Mouse (Mus musculus) forebrain, embryonic 14.5 days (tissue): Measurements from ENCODE around the gene Cdc42bpa. TPM values are rescaled to one million over a fixed set of nuclear protein-coding genes. Genes with fewer than 3 reads are reported as not detected.
"Not testable (repeated sequence)": the region's sequence is repeated elsewhere in the genome, so short reads cannot be mapped to it uniquely, and the experiment has no call there.

ENCODE experiments used
- ATAC-seq: fragments of 200-750 bp; cut with Nextera tagmentation; 2 replicates; pipeline ENCODE4 v1.8.0; 2017; ENCODE audit warnings: mild to moderate bottlenecking, moderate library complexity
- DNase-seq: peaks from one replicate; pipeline ENCODE4 v3.0.0-alpha.2; 2015; ENCODE audit warnings: low spot score
- H3K27ac ChIP-seq: fragments of 300-500 bp; sonication (generic); 2 replicates; pipeline ENCODE4 v1.5.1; 2014; ENCODE audit warnings: low read depth, mild to moderate bottlenecking, control low read depth, low read length, moderate library complexity
- H3K27me3 ChIP-seq: fragments of 300-500 bp; sonication (generic); replicated peaks from 2 replicates; pipeline ENCODE4 v1.6.1; 2014; ENCODE audit warnings: low read length, control low read depth, mixed read lengths; ENCODE audit not compliant: control insufficient read depth, insufficient read depth
- H3K36me3 ChIP-seq: fragments of 300-500 bp; sonication (generic); 2 replicates; pipeline ENCODE4 v1.6.1; 2014; ENCODE audit warnings: low read length, control low read depth; ENCODE audit not compliant: control insufficient read depth, insufficient read depth
- H3K4me1 ChIP-seq: fragments of 300-500 bp; sonication (generic); 2 replicates; pipeline ENCODE4 v1.6.1; 2014; ENCODE audit warnings: antibody characterized with exemption, low read length, control low read depth; ENCODE audit not compliant: control insufficient read depth, insufficient read depth
- H3K4me2 ChIP-seq: fragments of 300-500 bp; sonication (generic); 2 replicates; pipeline ENCODE4 v1.6.1; 2014; ENCODE audit warnings: mild to moderate bottlenecking, control low read depth, low read length
- H3K4me3 ChIP-seq: fragments of 300-500 bp; sonication (generic); 2 replicates; pipeline ENCODE4 v1.5.1; 2014; ENCODE audit warnings: low read depth, low read length, control low read depth
- H3K9ac ChIP-seq: fragments of 300-500 bp; sonication (generic); 2 replicates; pipeline ENCODE4 v1.6.1; 2014; ENCODE audit warnings: mild to moderate bottlenecking, low read length, control low read depth, moderate library complexity
- H3K9me3 ChIP-seq: fragments of 300-500 bp; sonication (generic); replicated peaks from 2 replicates; pipeline ENCODE4 v1.6.1; 2016; ENCODE audit warnings: low read length, control low read depth, mixed read lengths; ENCODE audit not compliant: control insufficient read depth
- WGBS: fragments of 180-500 bp; shearing (Covaris S2); extraction: QIAGEN DNeasy Blood & Tissue Kit; methylation state at CpG from one replicate; pipeline ENCODE4 v1.1.7; 2014; 5-methylcytosine and 5-hydroxymethylcytosine counted together
- polyA plus RNA-seq: library from polyadenylated mRNA; unstranded; fragments of >200 nt; fragmentation: Nextera tagmentation; extraction: Ambion mirVana; gene quantifications from 2 replicates; pipeline ENCODE4 v1.2.1, GENCODE M21; 2014

Gene Cdc42bpa
- polyA plus RNA-seq, 1 experiment from 2014 or later = 18.1 TPM

- ATAC-seq (no peak), DNase-seq (no peak)
- Histone ChIP-seq H3K36me3 (no peaks in the 10 kb centered on the region), H3K4me3 (no peak overlapping the region), H3K4me1 (no peaks in the 10 kb centered on the region), H3K27me3 (no peaks in the 10 kb centered on the region), H3K9ac (no peak overlapping the region), H3K27ac (no peak overlapping the region), H3K4me2 (no peak overlapping the region), H3K9me3 (no peaks in the 10 kb centered on the region)
Measured at GRCm38 (mm10) chr1:180008057-180008456, 47.8 kb downstream of the Cdc42bpa start.

DNA sequence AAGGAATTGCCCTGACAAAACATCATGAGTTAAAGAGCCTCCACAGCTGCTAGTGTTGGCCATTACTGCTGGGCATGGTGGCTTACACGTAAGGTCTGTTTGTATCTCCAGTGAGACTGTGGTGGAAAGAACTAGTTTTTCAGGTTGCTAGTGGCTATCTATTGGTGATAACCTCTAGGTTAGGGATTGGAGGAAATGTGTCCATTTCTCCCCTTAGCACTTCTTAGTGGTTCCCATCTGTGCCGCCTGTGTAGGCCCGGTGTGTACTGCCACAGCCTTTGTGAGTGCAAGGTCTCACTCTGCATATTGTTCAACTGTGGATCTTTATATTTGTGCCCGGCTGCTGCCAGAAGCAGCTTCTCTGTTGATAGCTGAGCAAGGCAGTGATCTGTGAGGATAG lies 53.2 kb downstream of the Cdc42bpa start:
- H3K4me3 ChIP-seq = no peak overlapping the region
- H3K27me3 ChIP-seq = no peaks in the 10 kb centered on the region
- 87% methylated on average over 4 of the region's 4 CpGs for WGBS
- DNase-seq (no peak), ATAC-seq (no peak)
- no peaks in the 10 kb centered on the region for H3K9me3 ChIP-seq
- no peak overlapping the region for H3K9ac ChIP-seq
- no peak overlapping the region for H3K4me2 ChIP-seq
- H3K4me1 ChIP-seq = no peaks in the 10 kb centered on the region
- no peak overlapping the region for H3K27ac ChIP-seq
- no peaks in the 10 kb centered on the region for H3K36me3 ChIP-seq

GRCm38 (mm10) chr1:180018218-180018617 lies 57.9 kb downstream of the Cdc42bpa start:
- WGBS = 76% methylated on average over 2 of the region's 2 CpGs

DNA sequence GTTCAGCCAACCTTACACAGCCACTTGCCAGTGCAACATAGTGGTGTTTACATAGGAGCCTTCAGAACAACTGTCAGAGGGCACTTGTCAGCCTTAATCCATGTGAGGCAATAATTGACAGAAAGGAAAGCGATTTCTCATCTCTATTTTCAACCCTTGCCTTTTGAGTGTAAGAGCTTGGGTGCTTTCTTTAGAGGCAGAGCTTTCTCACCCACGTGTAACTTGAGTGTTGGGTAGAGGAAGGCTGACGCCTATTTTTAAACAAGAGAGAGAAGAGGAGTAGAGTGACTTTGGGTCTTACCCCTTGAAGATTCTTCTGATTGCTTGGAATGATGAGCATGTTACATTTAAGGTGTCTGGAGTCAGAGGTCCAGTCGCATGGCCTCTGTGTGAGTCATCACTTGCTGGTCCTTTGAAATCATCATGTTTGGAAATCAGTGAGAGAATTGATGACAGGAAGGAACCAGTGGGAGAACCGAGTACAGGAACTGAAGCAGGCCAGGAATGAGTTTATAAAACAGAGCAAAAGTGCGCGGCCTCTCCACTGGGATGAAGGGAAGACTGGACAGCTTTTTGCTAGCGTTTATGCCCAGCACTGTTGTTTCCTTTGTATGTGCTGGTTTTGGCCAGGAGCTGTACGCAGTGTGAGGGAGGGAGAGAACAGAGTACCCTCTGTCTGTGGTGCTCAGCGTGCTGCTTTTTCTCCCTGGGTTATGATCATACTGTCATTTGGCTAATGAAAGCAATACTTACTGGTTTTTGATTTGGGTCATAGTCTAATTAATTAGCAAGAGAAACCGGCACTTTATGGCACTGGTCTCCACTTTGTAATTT lies 61.4 kb downstream of the Cdc42bpa start:
- H3K9ac ChIP-seq = no peak overlapping the region
- 78% methylated on average over 11 of the region's 11 CpGs for WGBS
- H3K36me3 ChIP-seq = no peaks in the 10 kb centered on the region
- H3K4me1 ChIP-seq = no peaks in the 10 kb centered on the region
- H3K4me2 ChIP-seq = no peak overlapping the region
- no peaks in the 10 kb centered on the region for H3K27me3 ChIP-seq
- no peak overlapping the region for H3K4me3 ChIP-seq
- DNase-seq (no peak), ATAC-seq (no peak)
- no peaks in the 10 kb centered on the region for H3K9me3 ChIP-seq
- H3K27ac ChIP-seq = no peak overlapping the region

More at GRCm38 (mm10) chr1:180018218-180018617, 57.9 kb downstream of the Cdc42bpa start:
- Histone ChIP-seq H3K27me3 (no peaks in the 10 kb centered on the region), H3K36me3 (no peaks in the 10 kb centered on the region), H3K4me1 (no peaks in the 10 kb centered on the region), H3K9ac (no peak overlapping the region), H3K9me3 (no peaks in the 10 kb centered on the region), H3K4me2 (no peak overlapping the region), H3K27ac (no peak overlapping the region), H3K4me3 (no peak overlapping the region)
- ATAC-seq (no peak), DNase-seq (no peak)

- Histone ChIP-seq H3K27me3 (no peaks in the 10 kb centered on the region), H3K9ac (no peak overlapping the region), H3K27ac (no peak overlapping the region), H3K4me3 (no peak overlapping the region), H3K36me3 (no peaks in the 10 kb centered on the region), H3K4me1 (no peaks in the 10 kb centered on the region), H3K4me2 (no peak overlapping the region), H3K9me3 (no peaks in the 10 kb centered on the region)
- DNase-seq (no peak), ATAC-seq (no peak)
- WGBS = 74% methylated on average over 5 of the region's 5 CpGs
Measured at GRCm38 (mm10) chr1:180023512-180023911, 63.2 kb downstream of the Cdc42bpa start.

GRCm38 (mm10) chr1:180029863-180030262 lies 69.6 kb downstream of the Cdc42bpa start:
- not testable (repeated sequence) for H3K9ac ChIP-seq, H3K27me3 ChIP-seq, H3K9me3 ChIP-seq, H3K4me3 ChIP-seq, H3K27ac ChIP-seq, H3K4me2 ChIP-seq, DNase-seq, ATAC-seq, H3K36me3 ChIP-seq, H3K4me1 ChIP-seq
- 94% methylated on average over 5 of the region's 5 CpGs for WGBS

DNA sequence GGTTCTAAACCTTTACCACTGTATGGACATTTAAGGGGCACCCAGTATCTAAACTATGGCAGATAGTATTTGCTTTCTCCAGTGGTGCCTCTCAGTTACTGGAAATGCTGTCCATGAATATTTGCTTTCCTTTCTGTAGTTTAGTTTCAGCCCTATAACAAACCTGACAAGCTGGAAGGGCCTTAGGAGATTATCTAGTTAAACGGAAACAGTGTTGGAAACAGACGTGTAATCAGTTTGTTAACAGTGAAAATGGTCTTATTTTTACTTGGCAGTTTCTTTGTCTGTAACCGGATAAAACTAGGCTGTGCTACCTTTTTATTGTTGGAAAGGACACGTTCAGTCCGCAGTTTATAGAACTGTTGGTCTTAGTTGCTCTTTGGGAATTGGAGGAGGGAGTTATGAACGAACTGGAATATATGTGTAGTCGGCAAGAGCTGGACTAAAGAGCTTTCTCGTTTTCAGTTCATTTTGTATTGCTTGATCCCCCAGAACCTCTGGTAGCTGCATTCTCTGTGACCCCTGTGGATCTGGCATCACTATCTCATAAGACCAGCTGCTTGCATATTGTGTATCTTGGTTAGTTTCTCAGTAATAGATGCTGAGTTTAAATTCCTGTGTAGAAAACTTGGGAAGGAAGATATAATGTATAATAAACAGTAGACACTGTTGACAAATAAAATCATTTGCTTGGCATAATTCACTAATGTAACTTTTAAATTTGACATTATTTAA lies 70.5 kb downstream of the Cdc42bpa start:
- Histone ChIP-seq H3K4me1 (no peaks in the 10 kb centered on the region), H3K36me3 (no peaks in the 10 kb centered on the region; the same call in 1 of the 2 replicates), H3K27me3 (no peaks in the 10 kb centered on the region), H3K4me2 (no peak overlapping the region), H3K9me3 (no peaks in the 10 kb centered on the region), H3K9ac (no peak overlapping the region), H3K4me3 (no peak overlapping the region), H3K27ac (no peak overlapping the region)
- ATAC-seq (no peak), DNase-seq (no peak)
- WGBS = 80% methylated on average over 8 of the region's 8 CpGs

DNA sequence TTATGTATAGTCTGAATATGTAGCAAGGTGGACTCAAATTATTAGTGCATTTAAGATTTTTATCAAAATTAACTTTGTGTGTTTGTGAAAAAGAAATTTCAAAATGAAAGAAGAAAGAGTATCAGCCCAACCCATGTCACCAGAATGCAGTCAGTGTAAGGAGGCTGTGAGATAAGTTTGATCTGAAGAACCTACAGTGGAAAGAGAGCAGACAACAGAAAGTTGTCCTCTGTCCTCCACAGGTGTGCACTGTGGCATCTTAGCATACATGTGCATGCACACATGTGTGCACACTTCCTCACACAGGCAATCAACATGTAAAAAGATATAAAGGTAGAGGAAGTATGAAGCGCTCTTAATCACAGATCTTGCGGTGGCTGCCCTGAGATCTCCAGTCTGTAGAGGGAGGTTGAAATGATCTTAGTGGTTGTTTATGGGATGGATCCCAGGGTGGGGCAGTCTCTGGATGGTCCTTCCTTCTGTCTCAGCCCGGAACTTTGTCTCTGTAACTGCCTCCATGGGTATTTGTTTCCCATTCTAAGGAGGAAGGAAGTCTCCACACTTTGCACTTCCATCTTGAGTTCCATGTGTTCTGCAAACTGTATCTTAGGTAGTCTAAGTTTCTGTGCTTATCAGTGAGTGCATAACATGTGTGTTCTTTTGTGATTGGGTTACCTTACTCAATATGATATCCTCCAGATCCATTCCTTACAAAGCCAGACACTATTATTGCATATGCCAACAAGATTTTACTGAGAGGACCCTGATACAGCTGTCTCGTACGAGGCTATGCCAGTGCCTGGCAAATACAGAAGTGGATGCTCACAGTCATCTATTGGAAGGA lies 71.7 kb downstream of the Cdc42bpa start:
- Histone ChIP-seq H3K27me3 (no peaks in the 10 kb centered on the region), H3K4me3 (no peak overlapping the region), H3K4me2 (no peak overlapping the region), H3K4me1 (no peaks in the 10 kb centered on the region), H3K36me3 (no peaks in the 10 kb centered on the region; the same call in 1 of the 2 replicates), H3K9me3 (no peaks in the 10 kb centered on the region), H3K27ac (no peak overlapping the region), H3K9ac (no peak overlapping the region)
- WGBS = 95% methylated on average over 5 of the region's 5 CpGs
- DNase-seq (no peak), ATAC-seq (no peak)
